Mouse (Mus musculus): ENCODE measurements at regions not wholly inside any gene's neighbourhood (a gene's known extent, or its start where the extent isn't known, plus 50 kb on each side); places are given as distances from the start of the nearest gene placed in this dataset.

- Histone ChIP-seq H3K9ac (no peak overlapping the region), H3K4me3 (no peak overlapping the region), H3K27ac (no peak overlapping the region), H3K4me1 (replicated peaks) (no peaks in the 10 kb centered on the region), H3K36me3 (no peaks in the 10 kb centered on the region), H3K27me3 (no peaks in the 10 kb centered on the region), H3K9me3 (no peaks in the 10 kb centered on the region), H3K4me2 (no peak overlapping the region)
- ATAC-seq (ENCODE audit: low FRiP score) = peak; percentile 49; the same call in 1 of the 2 replicates
- WGBS = 60% methylated on average over 17 of the region's 17 CpGs
Measured at GRCm38 (mm10) chr2:52804106-52804825, 53.4 kb upstream of the Fmnl2 start.

GRCm38 (mm10) chr2:52804826-52805149 is 52.9 kb upstream of the Fmnl2 start:
- no peak overlapping the region for H3K27ac ChIP-seq
- no peaks in the 10 kb centered on the region for H3K27me3 ChIP-seq
- H3K4me2 ChIP-seq = no peak overlapping the region
- H3K4me1 ChIP-seq (replicated peaks) = no peaks in the 10 kb centered on the region
- no peaks in the 10 kb centered on the region for H3K36me3 ChIP-seq
- no peak overlapping the region for H3K9ac ChIP-seq
- no peaks in the 10 kb centered on the region for H3K9me3 ChIP-seq
- H3K4me3 ChIP-seq = no peak overlapping the region
- no peak for ATAC-seq (ENCODE audit: low FRiP score)
- 85% methylated on average over 1 of the region's 1 CpGs for WGBS

GRCm38 (mm10) chr2:52807826-52808225 is 49.8 kb upstream of the Fmnl2 start:
- WGBS = 51% methylated on average over 2 of the region's 2 CpGs
- ATAC-seq (ENCODE audit: low FRiP score) = no peak
- no peaks in the 10 kb centered on the region for H3K36me3 ChIP-seq
- no peaks in the 10 kb centered on the region for H3K27me3 ChIP-seq
- no peaks in the 10 kb centered on the region for H3K9me3 ChIP-seq
- no peak overlapping the region for H3K9ac ChIP-seq
- H3K4me3 ChIP-seq = no peak overlapping the region
- no peak overlapping the region for H3K27ac ChIP-seq
- no peak overlapping the region for H3K4me2 ChIP-seq
- no peaks in the 10 kb centered on the region for H3K4me1 ChIP-seq (replicated peaks)
